8 mouse cellular contexts compared by ENCODE assay signal in genomic region chr19:34289948-34290789, GRCm38 (mm10). TPM values are rescaled to one million over a fixed set of nuclear protein-coding genes. Genes with fewer than 3 reads are reported as not detected.
DNase-seq lines count a peak whose midpoint lies in the region; ATAC-seq lines count a peak whose summit lies in the region.

Gene Fas (plus strand): TSS chr19:34290666.

- no peaks in the 10 kb centered on the region for H3K36me3 ChIP-seq in hindbrain, embryonic 16.5 days (ENCODE audit: control insufficient read depth, insufficient read depth, low read length)

- intact Hi-C loops in left cerebral cortex, postnatal 36 days (cut with DNase I): loop anchor here (5.0 kb wide), 1 partner anchor 48 kb away; no protein-coding TSS in a partner anchor

- peak within 1 kb of the TSS; percentile 55 for H3K9ac ChIP-seq in hindbrain, embryonic 16.5 days (ENCODE audit: low read depth, low read length)

- H3K4me3 ChIP-seq in hindbrain, embryonic 16.5 days (ENCODE audit: low read length): peak within 1 kb of the TSS; percentile 36

- no peaks in the 10 kb centered on the region for H3K9me3 ChIP-seq in hindbrain, embryonic 16.5 days (ENCODE audit: control insufficient read depth, low read length)

- H3K4me2 ChIP-seq in hindbrain, embryonic 16.5 days (ENCODE audit: low read length): peak within 1 kb of the TSS; percentile 88

- peaks cover 4% of the 10 kb centered on the region; the same call in 1 of the 2 replicates for H3K4me1 ChIP-seq in hindbrain, embryonic 16.5 days (ENCODE audit: control insufficient read depth, insufficient read depth, low read depth, low read length)

- 4% methylated on average over 19 of the region's 19 CpGs for WGBS in hindbrain, embryonic 16.5 days

- ATAC-seq in hindbrain, embryonic 16.5 days: peak; percentile 96
- peak; percentile 99 for ATAC-seq in megakaryocyte-erythroid progenitor cell, adult 5-6 weeks (replicated peaks; ENCODE audit: low FRiP score, low TSS enrichment, poor library complexity, severe bottlenecking)

- H3K27me3 ChIP-seq in hindbrain, embryonic 16.5 days (replicated peaks; ENCODE audit: control insufficient read depth, insufficient read depth, low read length): no peaks in the 10 kb centered on the region; the same call in 1 of the 2 replicates

- no peak within 1 kb of the TSS for H3K27ac ChIP-seq in hindbrain, embryonic 16.5 days (ENCODE audit: low read depth, low read length)

- DNase-seq in MN1 (ENCODE audit: low spot score): peak; percentile 58
- DNase-seq in c-Kit-positive CD71-positive TER-119-negative erythroid progenitor cells, embryonic 14.5 days (ENCODE audit: low read depth): peak; percentile 39
- DNase-seq in gastrocnemius, postnatal 10 days: peak; percentile 64
- DNase-seq in left cerebral cortex, postnatal 36 days (ENCODE audit: low spot score in 2 of 2): peak; percentile 9 to 13
- DNase-seq in right cerebral cortex, postnatal 10 days (ENCODE audit: low spot score in 2 of 2): peak; percentile 51 to 57
- peak; percentile 28 for DNase-seq in urinary bladder, postnatal 10 days (ENCODE audit: low spot score)

RNA-seq across cellular contexts. Expression of gene Fas, which starts in this region (rescaled TPM):
- total RNA-seq in gastrocnemius, postnatal 10 days (2021): 1 to 10 TPM; 2.0 to 3.7 TPM
- 1.5 and 1.6 TPM in 2 replicates for polyA plus RNA-seq in hindbrain, embryonic 16.5 days (2015; fragmentation: Nextera tagmentation; extraction: Ambion mirVana)
- total RNA-seq in left cerebral cortex, postnatal 36 days (2021): 1 to 10 TPM; 1.6 to 1.7 TPM
- total RNA-seq in megakaryocyte-erythroid progenitor cell, adult 5-6 weeks (2014; fragmentation: Nextera tagmentation): not detected in 2 replicates
- 1.2 and 1.8 TPM in 2 replicates for total RNA-seq in megakaryocyte-erythroid progenitor cell, adult 5-6 weeks (2017)

Comparison
In these comparisons a context has a peak if more than half of its experiments do, and no peak if none do; other contexts are left out.
1. DNase-seq: peak in every context shown above with its lines; median percentile 64 in gastrocnemius, postnatal 10 days; 58 in MN1; 54 in right cerebral cortex, postnatal 10 days; 39 in c-Kit-positive CD71-positive TER-119-negative erythroid progenitor cells, embryonic 14.5 days; 28 in urinary bladder, postnatal 10 days; 11 in left cerebral cortex, postnatal 36 days.